Mouse (Mus musculus): ENCODE results near the gene Ift81.
A peak's percentile ranks its signal among the peaks of the same experiment; 100 is the strongest.

Gene Ift81

GRCm38 (mm10) chr5:122547810-122548209 lies 66.5 kb downstream of the Ift81 start:
- no peak for DNase-seq (ENCODE audit: low spot score)

GRCm38 (mm10) chr5:122547251-122547714 lies 67.0 kb downstream of the Ift81 start:
- DNase-seq (ENCODE audit: low spot score) = peak; percentile 62

GRCm38 (mm10) chr5:122543392-122543791 lies 70.9 kb downstream of the Ift81 start:
- DNase-seq (ENCODE audit: low spot score) = no peak

DNA sequence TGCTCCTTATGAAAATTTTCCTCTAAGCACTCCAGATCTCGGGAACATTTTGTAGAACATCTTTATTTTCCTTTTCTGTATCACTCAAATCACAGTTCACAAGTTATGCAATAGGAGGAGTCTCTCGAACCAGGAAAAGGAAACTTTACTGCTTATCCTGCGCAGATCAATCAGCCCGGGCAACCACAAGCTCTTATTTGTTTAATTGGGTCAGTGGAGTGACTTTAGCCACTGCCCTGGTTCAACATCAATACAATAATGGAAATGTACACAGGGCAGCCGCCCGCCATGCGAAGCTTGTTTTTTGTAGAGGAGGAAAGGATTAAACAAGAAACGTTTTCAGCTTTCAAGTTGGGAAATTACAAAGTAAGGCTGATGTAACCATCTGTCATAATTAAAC lies 72.4 kb downstream of the Ift81 start:
- no peak for DNase-seq (ENCODE audit: low spot score)

DNA sequence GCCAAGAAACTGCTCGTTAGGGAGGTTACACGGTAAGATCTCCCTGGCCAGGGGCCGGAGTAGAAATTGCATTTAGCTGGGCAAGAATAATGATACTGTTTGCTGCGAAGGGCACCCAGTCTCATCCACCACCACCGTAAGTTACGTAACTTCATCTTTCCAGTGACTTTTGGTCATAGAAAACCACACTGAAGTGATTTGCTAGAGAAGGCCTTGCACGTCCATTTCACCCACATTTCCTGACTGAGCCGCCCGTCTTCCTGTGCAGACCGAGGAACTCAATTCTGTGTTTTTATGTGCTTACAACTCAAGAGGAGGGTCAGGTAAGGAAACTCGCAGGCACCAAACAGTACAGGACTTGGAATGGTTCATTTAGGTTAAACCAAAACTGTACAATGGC lies 76.2 kb downstream of the Ift81 start:
- DNase-seq (ENCODE audit: low spot score) = no peak

DNA sequence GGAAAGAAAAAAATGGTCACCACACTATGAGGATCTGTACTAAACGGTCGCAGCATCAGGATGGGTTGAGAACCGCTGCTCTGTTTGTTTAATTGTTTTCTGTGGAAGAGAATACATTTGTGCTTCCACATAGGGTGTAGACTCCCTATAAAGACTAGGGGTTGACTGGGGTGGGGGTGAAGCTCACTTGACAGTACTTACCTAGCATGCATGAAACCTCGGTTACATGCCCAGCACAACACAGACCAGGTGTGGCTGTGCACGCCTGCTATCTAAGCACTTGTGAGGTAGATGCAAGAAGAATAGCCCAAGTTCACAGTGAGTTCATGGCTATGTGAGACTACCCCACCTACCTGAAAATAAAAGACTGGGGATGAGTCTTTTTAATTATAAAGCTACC lies 76.7 kb downstream of the Ift81 start:
- DNase-seq (ENCODE audit: low spot score) = no peak

DNA sequence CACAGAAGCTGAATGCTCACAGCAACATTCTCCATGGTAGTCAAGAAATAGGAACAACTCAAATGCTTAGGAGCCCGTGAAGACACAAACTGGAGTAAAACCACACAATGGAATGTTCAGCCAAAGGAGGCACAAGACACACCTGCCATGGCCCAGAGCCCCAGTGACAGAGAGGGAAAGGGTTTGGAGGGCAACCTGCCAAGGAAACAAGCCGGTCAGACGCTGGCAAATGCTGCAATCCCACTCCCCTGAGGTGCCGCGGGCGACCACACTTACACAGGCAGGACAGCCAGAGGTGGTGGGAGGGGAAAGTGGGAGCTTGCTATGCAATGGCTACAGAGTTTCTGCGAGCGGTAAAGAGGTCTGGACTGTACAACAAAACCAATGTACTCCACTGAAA lies 80.4 kb downstream of the Ift81 start:
- no peak for DNase-seq (ENCODE audit: low spot score)

DNA sequence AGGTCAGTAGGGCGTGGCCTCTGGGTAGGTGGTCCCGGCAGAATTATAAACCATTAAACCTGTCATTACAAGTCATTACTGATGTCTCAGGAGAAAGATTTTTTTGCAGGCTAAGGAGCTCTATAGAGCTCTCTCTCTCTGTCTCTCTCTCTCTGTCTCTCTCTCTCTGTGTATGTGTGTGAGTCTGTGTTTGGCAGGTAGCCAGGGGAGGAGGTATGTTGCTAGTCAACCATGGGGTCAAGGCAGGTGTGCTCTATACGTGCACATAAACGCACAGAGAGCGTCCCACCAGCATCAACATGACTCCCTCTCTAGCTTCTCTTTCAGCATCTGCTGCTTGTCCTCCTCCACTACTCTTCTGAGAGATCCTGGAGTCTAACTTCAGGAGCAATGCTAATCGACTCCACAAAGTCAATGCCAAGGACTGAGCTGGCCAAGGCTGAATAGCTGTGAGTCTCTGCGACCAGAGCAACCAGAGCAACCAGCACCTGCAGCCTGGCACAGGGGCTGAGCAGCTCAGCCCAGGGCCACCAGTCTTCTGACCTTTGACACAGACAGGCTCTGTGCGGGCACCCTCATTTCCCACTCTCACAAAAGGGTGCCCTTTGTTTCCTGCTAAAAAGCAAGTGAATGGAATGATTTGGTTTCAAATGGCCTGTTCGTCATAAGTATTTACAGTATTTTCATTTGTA lies 84.3 kb downstream of the Ift81 start:
- no peak for DNase-seq (ENCODE audit: low spot score)

DNA sequence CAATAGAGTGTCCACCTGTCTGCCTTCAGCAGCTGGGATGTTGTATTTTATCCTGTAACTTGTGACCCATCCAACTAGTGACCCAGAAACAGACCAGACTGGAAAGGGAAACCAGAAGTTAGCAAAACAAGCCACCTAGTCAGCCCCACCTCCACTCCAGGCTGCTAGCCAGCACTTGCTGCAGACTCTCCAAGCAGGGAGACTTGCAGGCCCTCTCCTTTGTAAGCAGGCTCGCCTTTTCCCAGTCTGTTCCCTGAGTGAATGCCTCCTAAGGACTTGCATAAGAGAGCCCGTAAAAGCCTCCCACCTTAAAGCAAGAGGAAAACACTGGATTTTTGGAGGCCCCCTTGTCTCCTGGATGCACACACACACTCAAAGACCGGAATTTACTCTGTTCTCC lies 85.0 kb downstream of the Ift81 start:
- DNase-seq (ENCODE audit: low spot score) = peak; percentile 36

DNA sequence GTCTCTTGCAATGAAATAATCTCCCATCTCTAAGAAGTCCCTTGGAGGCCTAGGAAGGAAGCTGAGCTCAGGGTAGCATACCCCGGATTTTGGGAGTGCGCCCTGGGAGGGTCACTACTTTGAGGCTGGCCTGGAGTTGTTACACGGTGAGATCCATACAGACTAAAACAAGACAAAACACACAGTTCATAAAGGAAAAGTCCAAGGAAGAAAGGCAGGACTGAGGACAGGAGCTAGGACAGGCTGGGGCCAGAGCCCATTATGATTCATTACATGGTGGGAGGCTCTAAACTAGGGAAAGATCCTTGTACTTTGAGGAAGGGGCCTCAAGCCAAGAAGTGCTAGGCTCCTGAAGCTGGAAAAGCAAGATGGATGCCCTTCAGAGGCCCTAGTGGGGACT lies 85.7 kb downstream of the Ift81 start:
- no peak for DNase-seq (ENCODE audit: low spot score)

DNA sequence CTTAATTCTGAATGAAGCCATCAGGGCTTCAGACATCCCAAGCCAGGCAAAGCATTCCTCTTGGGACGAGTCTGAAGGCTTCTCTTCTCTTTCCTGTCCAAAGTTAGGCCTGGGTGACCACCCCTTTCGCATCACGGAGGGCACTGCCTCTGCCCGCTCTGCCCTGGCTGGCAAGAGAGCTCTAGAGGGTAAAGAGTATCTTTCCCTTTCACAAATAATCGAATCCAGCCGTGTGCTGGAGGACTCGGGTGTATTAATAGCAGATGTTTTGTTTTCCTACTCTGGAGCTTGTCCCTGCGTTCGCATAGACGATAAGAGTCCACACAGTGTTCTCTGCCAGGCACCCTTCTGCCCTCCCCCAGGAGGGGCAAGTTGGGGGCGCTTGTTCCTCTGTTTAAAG lies 86.6 kb downstream of the Ift81 start:
- DNase-seq (ENCODE audit: low spot score) = no peak

DNA sequence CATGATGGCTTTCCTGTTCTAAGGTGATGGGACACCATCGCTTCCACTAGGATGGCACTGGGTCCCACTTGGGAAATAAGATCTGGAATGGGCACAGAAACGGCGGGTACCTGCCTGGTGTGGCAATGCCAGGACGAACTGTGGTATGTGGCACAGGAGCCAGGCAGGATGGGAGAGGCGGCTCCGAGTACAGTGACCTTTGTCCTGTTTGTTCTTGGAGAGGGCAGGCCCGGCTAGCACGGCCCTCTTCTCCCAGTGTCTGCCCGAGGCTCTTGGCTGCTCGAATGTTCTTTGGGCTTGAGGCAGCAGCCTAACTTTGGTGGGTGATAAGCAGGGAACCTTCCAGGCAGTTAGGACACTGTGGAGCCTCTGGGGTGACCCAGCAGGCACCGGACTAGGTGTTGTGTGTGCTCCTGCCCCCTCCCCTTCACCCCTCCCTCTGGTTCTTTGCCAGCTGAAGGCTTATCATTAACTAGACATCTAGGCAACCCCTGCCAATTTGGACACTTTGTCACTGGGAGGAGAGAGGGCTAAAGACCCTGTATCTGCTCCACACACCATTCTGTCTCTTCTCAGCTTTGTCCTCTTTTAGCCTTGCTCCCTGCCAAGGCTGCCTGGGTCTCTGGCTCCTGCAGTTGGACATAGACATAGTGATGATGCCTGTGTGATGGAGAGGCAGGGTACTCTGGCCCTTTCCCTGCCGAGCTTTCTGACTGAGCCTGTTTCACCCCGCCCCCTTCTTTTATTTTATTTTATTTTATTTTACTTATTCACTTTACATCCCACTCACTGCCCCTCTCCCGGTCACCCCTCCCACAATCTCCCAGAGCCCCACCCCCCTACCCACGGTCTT lies 87.2 kb downstream of the Ift81 start:
- no peak for DNase-seq (ENCODE audit: low spot score)

- peak; percentile 47 for DNase-seq (ENCODE audit: low spot score)
Measured at GRCm38 (mm10) chr5:122526405-122526804, 87.9 kb downstream of the Ift81 start.

GRCm38 (mm10) chr5:122525238-122525931 lies 88.9 kb downstream of the Ift81 start:
- no peak for DNase-seq (ENCODE audit: low spot score)

- no peak for DNase-seq (ENCODE audit: low spot score)
Measured at GRCm38 (mm10) chr5:122524854-122525237, 89.5 kb downstream of the Ift81 start.

DNA sequence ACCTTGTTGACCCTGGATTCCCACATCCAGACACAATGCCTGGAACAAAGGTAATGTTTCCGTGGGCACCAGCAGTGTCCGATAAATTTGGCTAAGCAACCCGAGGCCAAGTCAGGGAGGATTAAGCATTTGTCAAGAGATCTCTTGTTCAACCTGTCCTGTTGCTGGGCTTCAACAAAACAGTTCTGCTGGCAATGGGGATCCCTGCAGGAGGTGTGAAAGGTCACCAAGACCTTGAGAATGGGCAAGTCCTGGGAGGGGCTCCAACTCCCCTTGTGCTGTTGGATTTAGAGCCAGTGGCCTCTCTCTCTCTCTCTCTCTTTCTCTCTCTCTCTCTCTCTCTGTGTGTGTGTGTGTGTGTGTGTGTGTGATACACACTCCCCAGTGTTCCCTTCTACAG lies 90.1 kb downstream of the Ift81 start:
- no peak for DNase-seq (ENCODE audit: low spot score)

GRCm38 (mm10) chr5:122521130-122521473 lies 93.2 kb downstream of the Ift81 start:
- no peak for DNase-seq (ENCODE audit: low spot score)

- DNase-seq (ENCODE audit: low spot score) = no peak
Measured at GRCm38 (mm10) chr5:122520254-122521129, 93.8 kb downstream of the Ift81 start.

DNA sequence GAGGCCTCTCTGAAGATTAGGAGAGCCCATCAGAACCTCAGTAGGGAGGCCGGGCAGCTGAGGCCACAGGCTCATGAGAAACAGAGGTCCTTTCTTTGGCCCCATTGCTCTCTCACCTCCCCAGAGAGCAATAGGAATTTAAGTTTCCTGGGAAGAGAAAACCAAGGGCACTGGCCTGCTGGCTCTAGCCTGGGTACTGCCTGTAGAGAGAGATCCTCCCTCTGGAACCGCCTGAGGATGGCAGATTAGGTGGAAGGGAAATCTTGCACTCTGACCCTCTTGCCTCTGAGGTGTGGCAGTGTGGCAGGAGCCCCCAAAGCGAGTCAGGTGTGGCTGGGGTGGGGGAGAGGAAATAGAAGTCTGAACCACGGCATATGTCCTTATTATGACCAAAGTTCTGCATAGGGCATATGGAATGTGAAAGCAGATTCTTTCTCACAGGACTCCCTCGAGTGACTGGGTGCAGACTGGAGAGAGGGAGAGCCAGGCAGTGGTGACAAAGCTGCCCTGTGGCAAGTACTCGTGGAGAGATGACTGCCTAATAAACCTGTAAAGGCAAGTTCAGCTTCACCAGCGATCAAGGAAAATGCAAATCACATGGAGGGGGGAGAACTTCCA lies 95.2 kb downstream of the Ift81 start:
- DNase-seq (ENCODE audit: low spot score) = no peak

DNA sequence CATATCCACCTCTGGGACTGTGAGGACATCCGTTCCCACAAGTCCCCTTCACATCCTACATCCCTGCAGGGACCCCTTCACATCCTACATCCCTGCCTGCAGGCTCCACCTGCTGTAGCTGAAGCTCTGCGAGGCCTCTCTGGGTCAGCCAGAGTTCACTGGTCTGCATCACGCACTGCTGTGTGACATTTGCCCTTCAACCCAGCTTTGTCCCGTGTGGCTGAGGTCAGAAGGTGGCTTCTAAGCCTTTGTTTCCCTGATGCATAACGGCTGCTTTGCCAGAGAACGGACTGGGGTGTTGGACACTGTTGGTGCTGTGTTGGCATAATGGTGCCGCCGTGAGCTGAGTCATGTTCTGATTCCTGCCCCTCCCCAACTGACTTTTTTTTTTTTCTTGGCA lies 96.1 kb downstream of the Ift81 start:
- DNase-seq (ENCODE audit: low spot score) = no peak

GRCm38 (mm10) chr5:122516901-122517300 lies 97.4 kb downstream of the Ift81 start:
- no peak for DNase-seq (ENCODE audit: low spot score)
